Mouse (Mus musculus): ENCODE measurements around the gene Irak3.
"Not testable (repeated sequence)": the region's sequence is repeated elsewhere in the genome, so short reads cannot be mapped to it uniquely, and the experiment has no call there.

GRCm38 (mm10) chr10:120113482-120113881, 88.4 kb downstream of the Irak3 start:
- TF ChIP-seq EP300, CTCF (IDR thresholded peaks at IDR 0.05; ENCODE audit: low read depth): not testable (repeated sequence)
